Comparison of ENCODE assay signal across 18 mouse cellular contexts in genomic region chr16:11785806-11786205, GRCm38 (mm10).
"Had no signal": no experiment of that assay in that cellular context is flagged by ENCODE, and none has a peak within 500 bp of the region (broad histone marks: within the 10 kb centered on the region; RNA-seq: fewer than 3 reads in every experiment).

No protein-coding gene starts in this region.

- H3K27ac ChIP-seq: midbrain, embryonic 10.5 days; midbrain, embryonic 13.5 days; midbrain, embryonic 15.5 days; neural tube, embryonic 13.5 days; neural tube, embryonic 15.5 days had no signal

- DNase-seq: lung, adult 18-20 months; lung, embryonic 14.5 days; lung, postnatal 10 days; lung, postnatal 4 days; retina, postnatal 1 day; right cerebral cortex, adult 18-20 months; right cerebral cortex, postnatal 25 days; right cerebral cortex, postnatal 4 days; spleen, adult 18-20 months; thymus, adult 18-20 months; thymus, postnatal 14 days; thymus, postnatal 36 days had no signal

- H3K4me1 ChIP-seq: midbrain, embryonic 10.5 days; midbrain, embryonic 13.5 days; midbrain, embryonic 15.5 days; neural tube, embryonic 13.5 days; neural tube, embryonic 15.5 days had no signal

- H3K27me3 ChIP-seq: midbrain, embryonic 13.5 days; midbrain, embryonic 15.5 days; neural tube, embryonic 13.5 days; neural tube, embryonic 15.5 days had no signal

- H3K9me3 ChIP-seq: midbrain, embryonic 10.5 days; midbrain, embryonic 13.5 days; midbrain, embryonic 15.5 days; neural tube, embryonic 13.5 days; neural tube, embryonic 15.5 days had no signal

- ATAC-seq: midbrain, embryonic 13.5 days; midbrain, embryonic 15.5 days had no signal

- H3K36me3 ChIP-seq: midbrain, embryonic 10.5 days; midbrain, embryonic 13.5 days; midbrain, embryonic 15.5 days; neural tube, embryonic 13.5 days; neural tube, embryonic 15.5 days had no signal

- H3K9ac ChIP-seq: lung, embryonic 14.5 days; midbrain, embryonic 13.5 days; midbrain, embryonic 15.5 days; neural tube, embryonic 13.5 days; neural tube, embryonic 15.5 days had no signal

- H3K4me3 ChIP-seq: midbrain, embryonic 10.5 days; midbrain, embryonic 13.5 days; midbrain, embryonic 15.5 days; myocyte; neural tube, embryonic 13.5 days; neural tube, embryonic 15.5 days had no signal

- H3K4me2 ChIP-seq: lung, embryonic 14.5 days; midbrain, embryonic 13.5 days; midbrain, embryonic 15.5 days; neural tube, embryonic 13.5 days; neural tube, embryonic 15.5 days had no signal
